Mouse (Mus musculus) duodenum, adult 2 months (tissue): ENCODE results near the gene E330014E10Rik. TPM values are rescaled to one million over a fixed set of nuclear protein-coding genes. Genes with fewer than 3 reads are reported as not detected.

ENCODE experiments used
- polyA plus RNA-seq: library from polyadenylated mRNA; depleted of rRNA; stranded (reverse); fragments of >200 nt; gene quantifications from 2 replicates; pipeline ENCODE4 v1.2.3, GENCODE M21; 2012; ENCODE audit warnings: low replicate concordance; rRNA removed

E330014E10Rik gene
- not detected in 2 replicates for polyA plus RNA-seq

GRCm38 (mm10) chr5:95775690-95776089 is at the start of gene E330014E10Rik:
TSS of gene E330014E10Rik (plus strand) at chr5:95775990.

GRCm38 (mm10) chr5:95736073-95736472 is 39.7 kb upstream of the E330014E10Rik start, which contains the start of gene Gm7978:
TSS of gene Gm7978 (minus strand) at chr5:95736173.

GRCm38 (mm10) chr5:95741714-95742113 is 34.1 kb upstream of the E330014E10Rik start, which contains the start of gene Gm7982:
TSS of gene Gm7982 (plus strand) at chr5:95742014.

Other genes starting within 250 kb of the E330014E10Rik start
- not detected in 2 replicates for gene Gm7971, start 181.1 kb upstream of the E330014E10Rik start, polyA plus RNA-seq
- not detected in 2 replicates for gene Gm7978, start 39.8 kb upstream of the E330014E10Rik start, polyA plus RNA-seq
- not detected in 2 replicates for gene Gm7982, start 34.0 kb upstream of the E330014E10Rik start, polyA plus RNA-seq
- gene Cxcl13, start 181.0 kb downstream of the E330014E10Rik start, polyA plus RNA-seq: 0.32 TPM in 1 of 2 replicates, not detected in the other